Mouse (Mus musculus) megakaryocyte, embryonic 14.5 days (primary cell): ENCODE measurements around the gene Stap2. TPM values are rescaled to one million over a fixed set of nuclear protein-coding genes. Genes with fewer than 3 reads are reported as not detected.

Source experiments
- H3K27me3 ChIP-seq: replicated peaks from 2 replicates; pipeline ENCODE3; 2012; ENCODE audit warnings: inconsistent platforms
- H3K36me3 ChIP-seq: replicated peaks from 2 replicates; pipeline ENCODE3; 2012; ENCODE audit warnings: low read length, inconsistent platforms, mixed read lengths
- H3K4me1 ChIP-seq: 2 replicates; pipeline ENCODE4 v1.6.1; 2012; ENCODE audit warnings: inconsistent platforms
- H3K4me3 ChIP-seq: replicated peaks from 2 replicates; pipeline ENCODE3; 2012; ENCODE audit warnings: moderate library complexity, mild to moderate bottlenecking, inconsistent platforms
- H3K9me3 ChIP-seq: 2 replicates; pipeline ENCODE4 v1.6.1; 2012; ENCODE audit warnings: inconsistent platforms
- FLI1 ChIP-seq: IDR thresholded peaks from 2 replicates; pipeline ENCODE4 v1.6.1; 2012; ENCODE audit warnings: low read length, inconsistent platforms, mixed read lengths
- GATA1 ChIP-seq: IDR thresholded peaks from 3 replicates; pipeline ENCODE4 v1.6.1; 2012; ENCODE audit warnings: mixed read lengths, low read length, inconsistent platforms, borderline replicate concordance
- polyA plus RNA-seq: library from polyadenylated mRNA; stranded (reverse); fragments of >175 nt; gene quantifications from 2 replicates; pipeline ENCODE4 v1.2.3, GENCODE M21; 2012; ENCODE audit warnings: low replicate concordance; ENCODE audit not compliant: insufficient read depth

The Stap2 gene
- polyA plus RNA-seq, 1 experiment, result 0.21 TPM

DNA sequence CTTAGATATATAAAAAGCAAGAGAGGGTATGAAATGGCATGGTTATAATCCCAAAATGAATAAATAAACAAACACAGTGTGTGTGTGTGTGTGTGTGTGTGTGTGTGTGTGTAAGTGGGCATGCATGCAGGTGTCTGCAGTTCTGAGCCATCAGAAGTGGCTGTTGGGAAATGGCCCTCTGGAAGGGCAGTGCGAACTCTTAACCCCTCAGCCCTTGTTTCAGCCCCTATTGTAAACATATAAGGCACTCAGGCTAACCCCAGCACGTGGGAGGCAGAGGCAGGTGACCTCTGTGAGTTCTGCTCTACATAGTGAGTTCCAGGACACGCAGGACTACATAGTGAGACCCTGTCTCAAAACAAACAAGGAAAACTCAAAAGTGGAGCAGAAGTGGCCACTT is 28.1 kb downstream of the Stap2 start:
- no peak overlapping the region for H3K4me3 ChIP-seq
- peaks cover 9% of the 10 kb centered on the region for H3K9me3 ChIP-seq
- TF ChIP-seq FLI1 (no peak), GATA1 (no peak)
- H3K4me1 ChIP-seq, result peaks cover 13% of the 10 kb centered on the region
- H3K27me3 ChIP-seq, result peaks cover 50% of the 10 kb centered on the region
- H3K36me3 ChIP-seq, result no peaks in the 10 kb centered on the region

DNA sequence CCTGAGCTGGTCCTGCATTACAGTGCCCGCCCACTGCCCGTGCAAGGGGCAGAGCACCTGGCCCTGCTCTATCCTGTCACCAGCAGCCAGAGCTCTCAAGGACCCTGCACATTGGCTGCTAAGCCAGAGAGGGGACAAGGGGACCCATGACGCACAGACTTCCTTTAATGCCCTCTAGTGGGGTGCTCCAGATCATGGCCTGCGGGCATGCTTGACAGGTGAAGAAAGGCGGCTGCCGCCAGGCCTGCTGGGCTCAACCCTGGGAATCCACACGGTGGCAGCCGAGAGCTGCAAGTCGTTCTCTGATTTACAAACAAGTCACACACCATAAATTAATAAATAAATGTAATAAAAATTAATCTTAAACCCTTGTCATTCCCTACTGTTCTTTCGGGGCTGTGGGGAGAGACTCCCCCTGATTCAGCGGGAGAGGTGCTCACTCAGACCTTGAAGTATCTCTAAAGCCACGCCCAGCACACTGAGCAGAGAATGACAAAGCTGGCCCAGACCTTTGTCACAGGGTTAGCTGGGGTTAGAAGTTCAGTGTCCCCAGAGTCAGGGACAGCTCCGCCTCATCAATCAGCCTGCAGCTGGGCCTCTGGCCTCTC is 29.0 kb downstream of the Stap2 start:
- peaks cover 58% of the 10 kb centered on the region for H3K27me3 ChIP-seq
- H3K4me1 ChIP-seq, result peaks cover 14% of the 10 kb centered on the region
- H3K9me3 ChIP-seq, result peaks cover 6% of the 10 kb centered on the region
- no peaks in the 10 kb centered on the region for H3K36me3 ChIP-seq
- TF ChIP-seq FLI1 (no peak), GATA1 (no peak)
- H3K4me3 ChIP-seq, result peak overlapping the region; percentile 69

DNA sequence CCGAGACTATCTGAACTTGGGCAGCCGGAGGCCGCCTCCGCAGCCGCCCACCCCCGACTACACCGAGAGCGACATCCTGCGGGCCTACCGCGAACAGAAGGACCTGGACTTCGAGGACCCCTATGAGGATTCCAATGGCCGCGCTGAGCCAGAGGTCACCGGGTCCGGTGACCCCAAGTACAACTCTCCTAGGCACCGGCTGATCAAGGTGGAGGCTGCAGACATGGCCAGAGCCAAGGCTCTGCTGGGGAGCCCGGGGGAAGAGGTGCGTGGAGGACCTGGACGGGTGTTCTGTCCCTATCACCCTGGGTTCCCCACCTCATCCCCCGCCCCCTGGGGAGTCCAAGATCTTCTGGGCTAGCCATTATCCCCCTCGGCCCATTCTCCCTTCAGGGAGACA is 33.9 kb downstream of the Stap2 start:
- peaks cover 43% of the 10 kb centered on the region for H3K4me1 ChIP-seq
- TF ChIP-seq FLI1 (no peak), GATA1 (no peak)
- H3K36me3 ChIP-seq, result peaks cover 28% of the 10 kb centered on the region
- H3K4me3 ChIP-seq, result no peak overlapping the region
- H3K9me3 ChIP-seq, result no peaks in the 10 kb centered on the region
- peaks cover 58% of the 10 kb centered on the region for H3K27me3 ChIP-seq

DNA sequence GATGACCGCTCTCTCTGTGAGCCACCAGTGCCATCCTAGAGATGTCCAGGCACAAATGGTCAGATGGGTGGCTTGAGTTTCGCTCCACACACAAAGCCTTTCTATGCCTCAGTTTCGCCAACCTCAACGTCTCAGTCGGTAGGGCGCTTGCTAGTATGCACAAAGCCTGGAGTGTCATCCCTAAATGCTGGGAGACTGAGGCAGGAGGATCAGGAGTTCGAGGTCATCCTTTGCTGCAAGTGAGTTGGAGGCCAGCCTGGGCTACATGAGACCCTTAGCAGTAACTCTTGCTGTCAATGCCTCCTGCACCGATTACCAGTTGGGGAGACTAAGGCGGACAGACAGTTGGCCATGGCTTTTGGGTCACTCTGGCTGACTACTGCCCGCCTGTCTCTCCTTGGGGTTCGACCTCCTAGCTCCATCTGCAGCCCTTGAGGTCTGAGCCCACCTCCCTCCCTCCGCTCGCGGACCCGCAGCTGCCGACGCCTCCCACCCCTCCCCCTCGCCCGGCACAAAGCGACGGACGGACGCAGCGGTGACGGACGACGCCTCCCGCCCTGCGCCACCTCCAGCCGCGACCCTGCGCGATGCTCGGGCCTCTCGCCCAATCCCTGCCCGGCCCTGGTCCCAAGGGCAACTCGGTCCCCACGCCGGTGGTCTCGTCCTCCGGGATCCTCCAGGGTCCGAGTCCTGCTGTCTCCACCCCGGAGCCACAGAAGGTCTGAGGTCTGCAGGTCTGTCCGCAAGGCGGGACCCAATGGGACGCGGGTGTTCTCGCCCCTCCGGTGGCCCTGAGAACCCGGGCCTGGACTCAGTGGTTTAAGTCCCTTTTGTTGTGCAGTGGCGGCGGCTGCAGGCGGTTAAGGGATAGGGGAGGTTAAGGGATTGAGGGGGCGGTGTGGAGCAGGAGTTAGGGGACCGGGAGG is 35.2 kb downstream of the Stap2 start, which contains the start of gene Shd:
Shd (plus strand) TSS at position 502 of the 926 bp plus-strand sequence.
- H3K36me3 ChIP-seq, result peaks cover 40% of the 10 kb centered on the region
- peaks cover 50% of the 10 kb centered on the region for H3K27me3 ChIP-seq
- no peaks in the 10 kb centered on the region for H3K9me3 ChIP-seq
- peak within 1 kb of the TSS; percentile 86 for H3K4me3 ChIP-seq
- TF ChIP-seq GATA1, result no peak
- TF ChIP-seq FLI1, result no peak
- peaks cover 37% of the 10 kb centered on the region for H3K4me1 ChIP-seq

DNA sequence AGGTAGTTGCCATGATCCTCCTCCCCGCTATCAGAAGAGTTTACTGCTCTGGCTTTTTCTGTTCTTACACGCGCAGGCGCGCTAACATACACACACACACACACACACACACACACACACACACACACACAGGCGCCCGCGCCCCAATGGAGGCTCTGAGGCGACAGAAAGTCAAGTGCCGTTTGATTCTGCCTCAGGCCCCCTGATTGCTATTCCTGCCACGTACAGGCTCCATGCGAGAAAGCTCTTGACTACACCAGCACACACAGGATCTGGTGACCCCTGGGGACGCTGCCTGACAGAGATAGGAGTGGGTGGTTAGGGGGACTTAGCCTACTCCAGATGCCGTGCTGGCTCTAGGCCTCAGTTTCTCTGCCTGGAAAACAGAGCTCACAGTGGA is 35.8 kb downstream of the Stap2 start:
- TF ChIP-seq FLI1 (no peak), GATA1 (no peak)

DNA sequence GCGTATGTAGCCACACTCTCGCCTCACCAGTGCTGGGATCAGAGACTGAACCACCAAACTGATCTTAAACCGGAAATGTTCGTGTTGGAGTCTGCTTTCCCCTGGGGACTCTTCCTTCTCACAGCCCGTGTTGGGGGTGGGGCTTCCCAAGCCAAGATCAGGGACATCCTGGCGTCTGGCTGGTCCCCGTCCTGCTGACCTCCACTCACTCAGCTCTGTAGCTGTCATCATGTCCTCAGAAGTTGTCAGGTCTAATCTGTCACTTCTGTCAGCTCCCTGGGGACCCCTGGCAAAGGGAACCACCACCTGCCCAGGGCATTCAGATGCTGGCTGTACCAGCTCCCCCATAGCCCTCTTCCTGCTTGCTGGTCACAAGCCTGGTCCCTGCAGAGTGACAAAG is 37.2 kb downstream of the Stap2 start:
- TF ChIP-seq GATA1 (no peak), FLI1 (no peak)
- peaks cover 60% of the 10 kb centered on the region for H3K36me3 ChIP-seq
- H3K27me3 ChIP-seq, result peaks cover 39% of the 10 kb centered on the region
- no peak overlapping the region for H3K4me3 ChIP-seq
- peaks cover 46% of the 10 kb centered on the region for H3K4me1 ChIP-seq
- no peaks in the 10 kb centered on the region for H3K9me3 ChIP-seq

More for the DNA sequence above, 35.8 kb downstream of the Stap2 start:
- Histone ChIP-seq H3K4me1 (peaks cover 43% of the 10 kb centered on the region), H3K27me3 (peaks cover 50% of the 10 kb centered on the region), H3K36me3 (peaks cover 47% of the 10 kb centered on the region), H3K9me3 (no peaks in the 10 kb centered on the region), H3K4me3 (no peak overlapping the region)

DNA sequence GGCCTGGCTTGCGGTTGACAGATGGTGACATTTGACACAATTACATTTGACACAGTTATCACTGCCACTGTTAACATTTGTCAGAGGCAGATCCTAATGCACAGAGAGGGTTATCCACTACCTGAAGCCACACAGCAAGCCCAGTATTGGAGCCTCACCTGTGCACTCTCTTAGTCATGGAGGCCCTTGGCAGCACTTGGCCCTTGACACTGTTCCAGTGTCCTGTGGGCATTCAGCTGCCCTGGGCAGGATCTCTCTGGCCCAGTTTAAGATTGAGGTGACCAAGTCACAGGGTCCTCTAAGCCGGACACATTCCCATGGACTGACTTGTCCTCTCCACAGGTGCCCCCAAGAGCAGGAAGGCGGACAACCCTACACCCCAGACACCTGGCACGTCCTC is 38.2 kb downstream of the Stap2 start:
- TF ChIP-seq FLI1 (no peak), GATA1 (no peak)
- Histone ChIP-seq H3K27me3 (peaks cover 29% of the 10 kb centered on the region), H3K36me3 (peaks cover 68% of the 10 kb centered on the region), H3K9me3 (no peaks in the 10 kb centered on the region), H3K4me1 (peaks cover 53% of the 10 kb centered on the region), H3K4me3 (no peak overlapping the region)

DNA sequence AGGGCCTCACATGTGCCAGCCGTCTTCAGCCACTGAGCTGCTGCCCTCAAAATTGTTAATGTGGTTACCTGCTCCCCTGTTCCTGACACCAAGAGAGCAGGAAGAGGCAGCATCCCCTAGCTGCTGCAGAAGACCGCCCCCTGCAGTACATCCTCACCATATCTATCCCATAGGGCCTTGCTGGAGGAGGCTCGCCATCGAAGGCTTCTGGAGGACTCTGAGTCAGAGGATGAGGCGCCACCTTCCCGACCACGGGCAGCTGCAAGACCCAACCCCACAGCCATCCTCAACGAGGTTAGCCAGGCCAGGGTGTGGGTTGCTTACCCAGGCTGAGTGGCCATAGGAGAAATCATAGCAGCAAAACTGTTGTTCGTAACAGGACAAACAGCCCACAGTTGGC is 40.4 kb downstream of the Stap2 start:
- no peak overlapping the region for H3K4me3 ChIP-seq
- H3K27me3 ChIP-seq, result peaks cover 8% of the 10 kb centered on the region
- no peak for TF ChIP-seq FLI1
- TF ChIP-seq GATA1, result no peak
- peaks cover 60% of the 10 kb centered on the region for H3K4me1 ChIP-seq
- H3K36me3 ChIP-seq, result peaks cover 90% of the 10 kb centered on the region
- H3K9me3 ChIP-seq, result no peaks in the 10 kb centered on the region

DNA sequence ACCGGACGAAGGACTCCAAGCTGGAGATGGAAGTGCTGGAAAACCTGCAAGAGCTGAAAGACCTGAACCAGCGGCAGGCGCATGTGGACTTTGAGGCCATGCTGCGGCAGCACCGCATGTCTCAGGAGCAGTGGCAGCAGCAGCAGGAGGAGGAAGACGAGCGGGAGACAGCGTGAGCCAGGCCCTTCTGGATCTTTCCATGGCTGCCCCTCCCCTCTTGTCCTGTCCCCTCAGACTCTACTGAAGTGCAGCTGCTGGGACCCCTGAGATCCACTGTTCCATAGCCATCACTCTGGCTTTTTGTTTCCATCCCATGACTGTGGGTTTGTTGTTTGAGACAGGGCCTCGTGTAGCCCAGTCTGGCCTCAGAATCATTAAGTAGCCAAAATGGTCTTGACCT is 40.9 kb downstream of the Stap2 start:
- H3K4me3 ChIP-seq, result no peak overlapping the region
- H3K9me3 ChIP-seq, result no peaks in the 10 kb centered on the region
- peaks cover 59% of the 10 kb centered on the region for H3K4me1 ChIP-seq
- H3K36me3 ChIP-seq, result peaks cover 90% of the 10 kb centered on the region
- peaks cover 3% of the 10 kb centered on the region for H3K27me3 ChIP-seq
- TF ChIP-seq FLI1 (no peak), GATA1 (no peak)

DNA sequence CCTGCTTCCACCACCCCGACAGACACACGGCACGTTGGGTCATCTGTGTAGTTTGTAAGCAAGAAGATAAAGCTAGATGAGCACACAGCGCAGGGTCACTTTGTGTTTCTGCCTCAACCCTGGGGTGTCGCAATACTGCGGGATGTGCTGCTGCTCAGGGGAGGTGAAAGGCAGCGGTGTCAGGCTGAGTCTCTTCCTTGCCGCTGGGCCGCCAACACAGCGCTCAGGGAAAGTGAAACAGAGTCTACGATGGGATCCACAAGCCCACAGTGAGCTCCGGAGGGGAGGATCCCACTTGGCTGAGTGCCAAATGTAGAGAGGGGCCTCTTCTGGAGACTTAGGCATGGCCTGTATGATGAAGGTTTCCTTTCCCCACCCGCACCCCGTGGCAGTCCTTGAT is 42.2 kb downstream of the Stap2 start:
- Histone ChIP-seq H3K9me3 (no peaks in the 10 kb centered on the region), H3K4me3 (peak overlapping the region; percentile 7), H3K4me1 (peaks cover 57% of the 10 kb centered on the region), H3K36me3 (peaks cover 80% of the 10 kb centered on the region), H3K27me3 (no peaks in the 10 kb centered on the region)
- TF ChIP-seq GATA1, result no peak
- no peak for TF ChIP-seq FLI1
